Mouse (Mus musculus) layer of hippocampus, adult 18-20 months (tissue): ENCODE measurements at regions not wholly inside any gene's neighbourhood (a gene's known extent, or its start where the extent isn't known, plus 50 kb on each side); places are given as distances from the start of the nearest gene placed in this dataset.

ENCODE experiments used
- DNase-seq, 2 experiments: peaks; one replicate each; pipeline ENCODE4 v3.0.0; 2022; ENCODE audit warnings: low spot score in 2 of 2

GRCm38 (mm10) chr14:95241946-95242345, 639.1 kb upstream of the 4921530L21Rik start:
- DNase-seq = no peak

GRCm38 (mm10) chr14:95248859-95249258, 632.2 kb upstream of the 4921530L21Rik start:
- DNase-seq = no peak

- no peak for DNase-seq
Measured at GRCm38 (mm10) chr14:95256110-95256509, 624.9 kb upstream of the 4921530L21Rik start.

GRCm38 (mm10) chr14:95281431-95281830, 599.6 kb upstream of the 4921530L21Rik start:
- DNase-seq = no peak

GRCm38 (mm10) chr14:95282016-95282415, 599.0 kb upstream of the 4921530L21Rik start:
- no peak for DNase-seq

GRCm38 (mm10) chr14:95314134-95314924, 566.7 kb upstream of the 4921530L21Rik start:
- DNase-seq = no peak

- peak; percentile 66 to 89 for DNase-seq
Measured at GRCm38 (mm10) chr14:95356968-95357367, 524.1 kb upstream of the 4921530L21Rik start.
